Mouse (Mus musculus): ENCODE measurements around the gene Aaas. TPM values are rescaled to one million over a fixed set of nuclear protein-coding genes. Genes with fewer than 3 reads are reported as not detected.
A peak's percentile ranks its signal among the peaks of the same experiment; 100 is the strongest.
"Not testable (repeated sequence)": the region's sequence is repeated elsewhere in the genome, so short reads cannot be mapped to it uniquely, and the experiment has no call there.

Gene Aaas
- polyA plus RNA-seq, 1 experiment: 109 TPM

DNA sequence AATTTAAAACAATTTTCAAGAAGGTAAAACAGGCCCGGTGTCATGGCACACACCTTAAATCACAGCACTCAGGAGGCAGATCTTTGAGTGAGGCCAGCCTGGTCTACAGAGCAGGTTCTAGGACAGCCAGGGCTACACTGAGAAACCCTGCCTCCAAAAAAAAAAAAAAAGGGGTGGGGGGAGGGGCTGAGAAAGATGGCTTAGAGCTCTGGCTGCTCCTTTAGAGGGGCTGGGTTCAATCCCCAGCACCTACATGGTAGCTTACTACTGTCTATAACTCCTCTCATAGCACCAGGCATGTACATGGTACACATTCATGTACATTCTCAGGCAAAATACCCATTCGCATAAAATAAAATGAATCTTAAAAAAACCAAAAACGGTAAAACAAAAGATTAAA is 6.1 kb downstream of the Aaas start:
- Histone ChIP-seq H3K27ac (ENCODE audit: insufficient read depth, low read length) (no peak overlapping the region), H3K4me1 (ENCODE audit: control insufficient read depth, insufficient read depth, low read length) (0 out of 2 replicates have a peak, but pooled peaks cover 3% of the 10 kb centered on the region), H3K4me3 (ENCODE audit: insufficient read depth, low read length) (no peak overlapping the region)
- no peak for TF ChIP-seq CTCF (IDR thresholded peaks at IDR 0.05; ENCODE audit: borderline replicate concordance, insufficient read depth, low read length)
- TF ChIP-seq POLR2A (IDR thresholded peaks at IDR 0.05; ENCODE audit: low read depth, low read length): no peak

DNA sequence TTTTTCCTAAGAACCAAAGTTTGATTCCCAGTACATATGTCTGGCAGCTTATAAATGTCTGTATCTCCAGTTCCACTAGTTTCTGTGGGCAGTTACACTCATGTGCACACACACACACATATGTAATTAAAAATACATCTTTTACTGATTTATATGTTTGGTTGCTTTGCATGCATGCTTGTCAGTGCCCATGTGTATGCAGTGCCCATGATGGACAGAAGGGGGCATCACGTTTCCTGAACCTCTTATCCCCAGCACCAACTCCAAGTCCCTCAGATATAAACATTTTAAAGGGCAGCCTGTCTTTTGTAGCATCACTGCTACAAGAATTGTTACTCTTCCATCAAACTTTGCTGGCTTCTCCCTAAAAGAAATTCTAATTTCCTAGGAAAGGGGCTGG is 9.0 kb downstream of the Aaas start:
- H3K4me1 ChIP-seq (ENCODE audit: control insufficient read depth, insufficient read depth, low read length): no peaks in the 10 kb centered on the region
- H3K27ac ChIP-seq (ENCODE audit: insufficient read depth, low read length): no peak overlapping the region
- TF ChIP-seq POLR2A (IDR thresholded peaks at IDR 0.05; ENCODE audit: low read depth, low read length) (no peak), CTCF (IDR thresholded peaks at IDR 0.05; ENCODE audit: borderline replicate concordance, insufficient read depth, low read length) (peak; percentile 78; the same call in 1 of the 2 replicates)
- H3K4me3 ChIP-seq (ENCODE audit: insufficient read depth, low read length): no peak overlapping the region

DNA sequence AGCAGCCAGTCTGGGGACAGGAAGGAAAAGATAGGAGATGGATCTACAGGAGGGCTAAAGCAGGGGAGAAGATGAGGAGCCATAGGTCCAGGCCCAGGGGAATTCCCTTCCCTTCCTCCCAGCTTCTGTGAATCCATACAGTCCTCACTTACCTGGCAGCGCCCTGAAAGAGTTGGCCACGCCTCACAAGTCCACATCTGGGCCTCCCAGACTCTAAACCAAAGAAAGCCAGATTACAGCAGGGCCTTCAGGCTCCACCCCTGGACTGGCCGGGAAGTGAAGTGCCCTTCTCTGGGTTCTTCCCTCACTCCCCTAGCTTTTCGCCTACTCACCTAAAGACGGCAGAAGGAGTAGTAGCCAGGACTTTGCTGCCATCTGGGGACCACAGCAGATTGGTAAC is 11.0 kb downstream of the Aaas start:
- Histone ChIP-seq H3K4me3 (ENCODE audit: insufficient read depth, low read length) (no peak overlapping the region), H3K27ac (ENCODE audit: insufficient read depth, low read length) (no peak overlapping the region), H3K4me1 (ENCODE audit: control insufficient read depth, insufficient read depth, low read length) (no peaks in the 10 kb centered on the region)
- no peak for TF ChIP-seq CTCF (IDR thresholded peaks at IDR 0.05; ENCODE audit: borderline replicate concordance, insufficient read depth, low read length)
- no peak for TF ChIP-seq POLR2A (IDR thresholded peaks at IDR 0.05; ENCODE audit: low read depth, low read length)

DNA sequence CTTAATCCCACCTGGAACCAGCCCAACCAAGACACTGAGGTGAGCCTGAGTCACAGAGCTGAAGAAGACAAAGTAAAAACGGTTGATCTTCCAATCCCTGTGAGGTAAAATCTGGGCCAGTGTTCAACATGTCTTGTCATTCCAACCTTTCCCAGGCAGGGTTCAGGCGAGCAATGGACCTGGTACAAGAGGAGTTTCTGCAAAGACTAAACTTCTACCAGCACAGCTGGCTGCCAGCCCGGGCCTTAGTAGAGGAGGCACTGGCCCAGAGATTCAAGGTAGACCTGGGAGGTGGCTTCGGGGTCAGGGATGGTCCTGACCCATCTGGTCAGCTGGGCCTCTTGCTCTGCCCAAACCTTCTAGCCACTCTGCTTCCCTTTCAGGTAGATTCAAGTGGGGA is 13.6 kb downstream of the Aaas start:
- TF ChIP-seq POLR2A (IDR thresholded peaks at IDR 0.05; ENCODE audit: low read depth, low read length) (no peak), CTCF (IDR thresholded peaks at IDR 0.05; ENCODE audit: borderline replicate concordance, insufficient read depth, low read length) (no peak)
- no peak overlapping the region for H3K4me3 ChIP-seq (ENCODE audit: insufficient read depth, low read length)
- H3K27ac ChIP-seq (ENCODE audit: insufficient read depth, low read length): no peak overlapping the region
- 0 out of 2 replicates have a peak, but pooled peaks cover 5% of the 10 kb centered on the region for H3K4me1 ChIP-seq (ENCODE audit: control insufficient read depth, insufficient read depth, low read length)

DNA sequence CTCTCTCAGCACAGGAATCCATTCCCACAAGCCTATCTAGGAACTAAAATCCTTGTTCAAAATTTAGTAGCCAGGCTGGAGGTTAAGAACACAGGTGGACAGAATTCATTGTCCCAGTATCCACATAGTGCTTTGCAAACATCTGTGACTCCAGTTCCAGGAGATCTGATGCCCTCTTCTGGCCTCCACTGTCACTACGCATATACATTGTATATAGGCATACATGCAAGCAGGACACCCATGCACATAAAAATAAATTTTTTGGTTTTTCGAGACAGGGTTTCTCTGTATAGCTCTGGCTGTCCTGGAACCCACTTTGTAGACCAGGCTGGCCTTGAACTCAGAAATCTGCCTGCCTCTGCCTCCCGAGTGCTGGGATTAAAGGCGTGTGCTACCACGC is 14.6 kb downstream of the Aaas start:
- H3K4me1 ChIP-seq (ENCODE audit: control insufficient read depth, insufficient read depth, low read length); H3K4me3 ChIP-seq (ENCODE audit: insufficient read depth, low read length); H3K27ac ChIP-seq (ENCODE audit: insufficient read depth, low read length): not testable (repeated sequence)

DNA sequence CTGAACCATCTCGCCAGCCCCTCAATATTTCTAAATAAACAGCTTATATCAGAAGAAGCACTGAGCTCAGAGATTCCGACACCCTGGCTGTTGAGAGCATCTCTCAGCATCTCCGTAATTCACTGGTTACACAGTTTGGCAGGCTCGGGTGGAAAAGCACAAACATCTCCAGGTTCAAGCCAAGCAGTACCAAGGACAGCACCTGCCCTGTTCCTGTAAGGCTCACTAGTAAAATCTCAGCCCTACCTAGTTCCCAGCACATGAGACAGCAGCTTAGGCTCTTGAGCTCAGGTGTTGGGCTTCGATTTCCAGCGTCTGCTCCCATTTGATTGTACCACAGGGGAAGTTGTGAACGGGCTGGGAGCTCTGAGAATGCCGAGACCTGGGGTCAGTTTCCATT is 15.3 kb downstream of the Aaas start:
- Histone ChIP-seq H3K27ac (ENCODE audit: insufficient read depth, low read length) (no peak overlapping the region), H3K4me3 (ENCODE audit: insufficient read depth, low read length) (no peak overlapping the region), H3K4me1 (ENCODE audit: control insufficient read depth, insufficient read depth, low read length) (0 out of 2 replicates have a peak, but pooled peaks cover 5% of the 10 kb centered on the region)
- TF ChIP-seq CTCF (IDR thresholded peaks at IDR 0.05; ENCODE audit: borderline replicate concordance, insufficient read depth, low read length) (no peak), POLR2A (IDR thresholded peaks at IDR 0.05; ENCODE audit: low read depth, low read length) (no peak)

DNA sequence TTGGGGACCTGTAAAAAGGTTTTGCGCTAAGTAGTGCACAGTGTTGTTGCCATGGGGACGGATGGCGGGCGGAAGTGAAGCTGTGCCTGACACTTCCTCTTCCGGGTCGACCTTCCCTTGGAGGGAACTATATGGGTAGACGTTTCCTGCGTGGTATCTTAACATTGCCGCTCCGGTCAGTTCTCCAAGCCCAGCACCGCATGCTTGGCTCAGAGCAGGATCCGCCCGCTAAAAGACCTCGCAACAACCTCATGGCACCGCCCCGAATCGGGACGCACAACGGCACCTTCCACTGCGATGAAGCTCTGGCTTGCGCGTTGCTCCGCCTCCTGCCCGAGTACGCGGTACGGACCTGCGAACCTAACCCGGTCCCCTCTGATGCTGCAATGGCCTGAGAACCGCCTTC is 19.0 kb downstream of the Aaas start, which contains the start of gene Myg1:
Myg1 (plus strand) TSS at position 100 of the 406 bp plus-strand sequence.
- TF ChIP-seq CTCF (IDR thresholded peaks at IDR 0.05; ENCODE audit: borderline replicate concordance, insufficient read depth, low read length) (no peak), POLR2A (IDR thresholded peaks at IDR 0.05; ENCODE audit: low read depth, low read length) (peak; percentile 81)
- H3K27ac ChIP-seq (ENCODE audit: insufficient read depth, low read length): peak within 1 kb of the TSS; percentile 39
- H3K4me3 ChIP-seq (ENCODE audit: insufficient read depth, low read length): peak within 1 kb of the TSS; percentile 86
- H3K4me1 ChIP-seq (ENCODE audit: control insufficient read depth, insufficient read depth, low read length): 0 out of 2 replicates have a peak, but pooled peaks cover 5% of the 10 kb centered on the region

DNA sequence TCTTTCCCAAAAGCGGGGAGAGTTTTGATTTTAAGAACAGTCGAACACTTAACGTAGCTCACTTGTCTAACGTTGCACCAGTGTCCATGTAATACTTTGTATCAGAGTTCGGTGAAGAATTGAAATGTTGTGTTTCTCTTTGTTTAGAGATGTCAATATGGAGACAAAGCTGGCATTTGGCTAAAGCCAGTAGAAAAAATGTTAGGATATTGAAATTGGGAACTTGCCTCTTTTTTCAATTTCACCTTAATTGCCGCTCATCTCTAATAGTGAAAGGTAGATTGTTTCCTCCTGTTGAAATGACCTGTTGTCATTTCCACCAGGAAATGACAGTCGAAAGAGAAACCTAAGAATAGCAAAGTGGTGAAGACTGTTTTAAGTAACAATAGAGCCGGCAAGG is 23.7 kb downstream of the Aaas start:
- Histone ChIP-seq H3K4me1 (ENCODE audit: control insufficient read depth, insufficient read depth, low read length) (no peaks in the 10 kb centered on the region), H3K27ac (ENCODE audit: insufficient read depth, low read length) (no peak overlapping the region)
- TF ChIP-seq POLR2A (IDR thresholded peaks at IDR 0.05; ENCODE audit: low read depth, low read length): no peak
- no peak for TF ChIP-seq CTCF (IDR thresholded peaks at IDR 0.05; ENCODE audit: borderline replicate concordance, insufficient read depth, low read length)

DNA sequence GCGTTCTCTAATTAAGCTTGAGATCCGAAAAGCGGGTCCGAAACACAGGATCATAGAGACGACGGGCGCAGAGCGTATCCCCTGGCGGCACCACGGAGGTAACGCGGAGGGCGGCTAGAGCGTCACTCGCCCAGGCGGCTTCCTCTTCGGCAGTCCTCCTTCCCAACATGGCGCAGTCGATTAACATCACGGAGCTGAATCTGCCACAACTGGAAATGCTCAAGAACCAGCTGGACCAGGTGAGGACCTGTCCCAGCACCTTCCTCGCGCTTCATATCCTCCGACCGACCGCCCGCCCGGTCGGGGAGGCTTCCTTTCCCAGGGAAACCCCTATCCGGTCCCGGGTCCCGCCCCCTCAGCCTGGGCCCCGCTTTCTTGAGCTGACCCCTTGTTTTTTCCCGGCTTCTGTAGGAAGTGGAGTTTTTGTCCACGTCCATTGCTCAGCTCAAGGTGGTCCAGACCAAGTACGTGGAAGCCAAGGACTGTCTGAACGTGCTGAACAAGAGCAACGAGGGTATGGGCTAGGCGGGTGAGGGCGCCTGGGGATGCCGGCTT is 24.5 kb downstream of the Aaas start, which contains the start of gene Pfdn5:
Pfdn5 (plus strand) TSS at position 95 of the 555 bp plus-strand sequence.
- Histone ChIP-seq H3K4me3 (ENCODE audit: insufficient read depth, low read length) (peak within 1 kb of the TSS; percentile 86), H3K27ac (ENCODE audit: insufficient read depth, low read length) (peak within 1 kb of the TSS; percentile 73; the same call in 1 of the 2 replicates)
- TF ChIP-seq CTCF (IDR thresholded peaks at IDR 0.05; ENCODE audit: borderline replicate concordance, insufficient read depth, low read length) (no peak), POLR2A (IDR thresholded peaks at IDR 0.05; ENCODE audit: low read depth, low read length) (peak; percentile 70)

More for the DNA sequence above, 23.7 kb downstream of the Aaas start:
- H3K4me3 ChIP-seq (ENCODE audit: insufficient read depth, low read length): peak overlapping the region; percentile 86

DNA sequence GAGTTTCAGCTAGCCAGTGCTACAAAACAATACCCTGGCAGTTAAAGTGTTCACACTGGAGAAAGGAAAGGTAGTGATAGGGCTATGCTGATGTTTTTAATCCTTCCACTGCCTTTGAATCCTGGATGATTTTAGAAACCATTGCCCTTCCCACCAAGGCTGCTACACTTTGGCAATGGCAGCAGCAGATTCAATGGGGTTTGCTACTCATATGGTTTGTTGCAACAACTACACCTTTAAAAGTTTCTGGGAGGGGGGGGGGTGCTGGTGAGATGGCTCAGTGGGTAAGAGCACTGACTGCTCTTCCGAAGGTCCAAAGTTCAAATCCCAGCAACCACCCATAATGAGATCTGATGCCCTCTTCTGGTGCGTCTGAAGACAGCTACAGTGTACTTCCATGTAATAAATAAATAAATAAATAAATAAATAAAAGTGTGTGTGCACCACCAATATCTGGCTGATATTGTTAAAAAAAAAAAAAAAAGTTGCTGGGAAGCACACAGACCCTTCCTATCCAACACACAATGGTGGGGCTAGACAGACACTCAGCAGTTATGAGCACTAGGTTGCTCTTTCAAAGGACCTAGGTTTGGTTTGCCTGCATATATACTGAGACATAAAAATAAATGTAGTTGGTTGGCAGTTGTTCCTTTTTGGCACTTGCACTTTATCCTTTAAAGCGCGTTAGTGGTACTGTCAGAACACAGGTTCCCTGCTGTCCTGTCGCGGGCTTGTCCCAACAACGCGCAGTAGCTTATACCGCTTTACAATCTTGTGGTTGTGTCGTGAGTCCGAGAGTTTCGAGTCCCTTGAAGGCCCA is 25.7 kb downstream of the Aaas start:
- no peaks in the 10 kb centered on the region for H3K4me1 ChIP-seq (ENCODE audit: control insufficient read depth, insufficient read depth, low read length)
- H3K4me3 ChIP-seq (ENCODE audit: insufficient read depth, low read length): no peak overlapping the region
- H3K27ac ChIP-seq (ENCODE audit: insufficient read depth, low read length): no peak overlapping the region; the same call in 1 of the 2 replicates
- TF ChIP-seq CTCF (IDR thresholded peaks at IDR 0.05; ENCODE audit: borderline replicate concordance, insufficient read depth, low read length): no peak
- no peak for TF ChIP-seq POLR2A (IDR thresholded peaks at IDR 0.05; ENCODE audit: low read depth, low read length)

More for the DNA sequence above, 24.5 kb downstream of the Aaas start, which contains the start of gene Pfdn5:
- H3K4me1 ChIP-seq (ENCODE audit: control insufficient read depth, insufficient read depth, low read length): no peaks in the 10 kb centered on the region
